Mouse (Mus musculus) heart, embryonic 15.5 days (tissue): ENCODE data around the gene Macf1. TPM values are rescaled to one million over a fixed set of nuclear protein-coding genes. Genes with fewer than 3 reads are reported as not detected.

Experiments used
- ATAC-seq: fragments of 200-750 bp; cut with Nextera tagmentation; replicated peaks from 2 replicates; pipeline ENCODE4 v1.8.0; 2017; ENCODE audit warnings: low read depth, moderate TSS enrichment; ENCODE audit not compliant: insufficient number of reproducible peaks, insufficient read depth, low FRiP score
- H3K27ac ChIP-seq: fragments of 300-500 bp; sonication (generic); 2 replicates; pipeline ENCODE4 v1.5.1; 2015; ENCODE audit warnings: mild to moderate bottlenecking, inconsistent platforms
- H3K27me3 ChIP-seq: fragments of 300-500 bp; sonication (generic); 2 replicates; pipeline ENCODE4 v1.6.1; 2015; ENCODE audit warnings: inconsistent platforms
- H3K36me3 ChIP-seq: fragments of 300-500 bp; sonication (generic); 2 replicates; pipeline ENCODE4 v1.6.1; 2015; ENCODE audit warnings: mild to moderate bottlenecking, inconsistent platforms
- H3K4me1 ChIP-seq: fragments of 300-500 bp; sonication (generic); replicated peaks from 2 replicates; pipeline ENCODE4 v1.6.1; 2015; ENCODE audit warnings: inconsistent platforms
- H3K4me2 ChIP-seq: fragments of 300-500 bp; sonication (generic); 2 replicates; pipeline ENCODE4 v1.6.1; 2015; ENCODE audit warnings: inconsistent platforms, mild to moderate bottlenecking, moderate library complexity
- H3K4me3 ChIP-seq: fragments of 300-500 bp; sonication (generic); 2 replicates; pipeline ENCODE4 v1.5.1; 2015; ENCODE audit warnings: mild to moderate bottlenecking, inconsistent platforms
- H3K9ac ChIP-seq: fragments of 300-500 bp; sonication (generic); 2 replicates; pipeline ENCODE4 v1.6.1; 2015; ENCODE audit warnings: mild to moderate bottlenecking, inconsistent platforms
- H3K9me3 ChIP-seq: fragments of 300-500 bp; sonication (generic); replicated peaks from 2 replicates; pipeline ENCODE4 v1.6.1; 2016; ENCODE audit warnings: inconsistent platforms
- WGBS: fragments of 180-500 bp; shearing (Covaris S2); methylation state at CpG from one replicate; pipeline ENCODE4 v1.1.7; 2015; ENCODE audit warnings: mixed read lengths; 5-methylcytosine and 5-hydroxymethylcytosine counted together
- polyA plus RNA-seq: library from polyadenylated mRNA; unstranded; fragments of >200 nt; fragmentation: Nextera tagmentation; extraction: Ambion mirVana; gene quantifications from 2 replicates; pipeline ENCODE4 v1.2.1, GENCODE M21; 2015

Gene Macf1
- polyA plus RNA-seq, 1 experiment from 2014 or later = 51.0 TPM

DNA sequence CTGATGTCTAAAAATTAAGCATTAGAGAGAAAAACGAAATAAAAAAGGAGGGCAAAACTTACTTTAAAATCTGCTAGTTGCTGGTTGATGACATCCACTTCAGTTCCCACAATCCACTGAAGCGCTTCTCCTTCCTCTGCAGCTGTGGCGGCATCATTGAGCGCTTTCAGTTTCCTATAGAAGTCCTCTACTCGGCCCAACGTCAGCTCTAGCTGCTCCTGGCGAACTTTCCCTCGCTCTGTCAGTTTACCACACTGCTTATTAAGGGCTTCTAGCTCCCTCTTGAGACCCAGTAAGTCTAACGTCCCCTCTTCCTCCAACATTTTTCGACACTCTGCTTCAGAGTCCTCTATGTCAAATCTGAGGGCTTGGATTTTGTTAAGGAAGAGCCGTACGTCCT is 252.2 kb downstream of the Macf1 start:
- H3K27ac ChIP-seq = no peak overlapping the region
- peaks cover 23% of the 10 kb centered on the region for H3K4me1 ChIP-seq
- H3K9ac ChIP-seq = no peak overlapping the region
- ATAC-seq = no peak
- H3K4me3 ChIP-seq = no peak overlapping the region
- no peaks in the 10 kb centered on the region for H3K27me3 ChIP-seq
- no peak overlapping the region for H3K4me2 ChIP-seq
- H3K36me3 ChIP-seq = peaks cover 51% of the 10 kb centered on the region
- H3K9me3 ChIP-seq = no peaks in the 10 kb centered on the region
- 74% methylated on average over 12 of the region's 12 CpGs for WGBS

DNA sequence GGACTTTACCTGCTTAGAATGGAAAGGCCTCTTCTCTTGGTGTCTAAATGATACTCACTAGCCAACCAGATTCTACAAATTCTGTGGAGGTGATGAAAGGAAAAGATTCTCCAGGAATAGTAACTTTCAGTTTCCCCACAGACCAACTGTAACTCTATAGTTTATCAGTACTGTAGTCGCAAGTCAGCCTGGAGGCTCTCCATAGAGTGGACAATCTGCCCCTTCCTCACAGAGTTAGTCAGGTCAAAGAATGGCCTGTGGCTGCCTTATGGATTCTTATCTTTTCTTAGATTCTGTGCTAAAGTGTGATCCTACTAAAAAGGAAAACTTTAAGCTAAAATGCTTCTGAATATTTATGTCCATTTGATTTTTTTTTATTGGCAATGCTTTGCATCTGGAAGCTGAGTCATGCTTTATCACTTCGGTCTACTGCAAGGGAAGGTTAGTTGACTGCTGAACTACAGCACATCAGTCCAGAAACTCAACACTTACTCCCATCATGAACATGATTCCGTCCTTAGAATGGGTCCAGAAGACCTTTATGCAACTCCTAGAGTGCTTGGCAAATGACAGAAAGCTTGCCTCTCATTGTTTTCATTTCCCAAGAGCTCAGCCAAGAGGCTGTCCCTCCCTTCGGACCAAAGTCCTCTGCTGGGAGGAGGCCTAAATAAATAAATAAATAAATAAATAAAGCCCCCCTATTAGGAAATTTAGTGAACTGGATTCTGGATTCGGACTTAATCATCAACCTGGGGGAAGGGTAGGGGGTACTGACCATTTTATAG is 256.1 kb downstream of the Macf1 start:
- no peak overlapping the region for H3K9ac ChIP-seq
- H3K9me3 ChIP-seq = no peaks in the 10 kb centered on the region
- H3K36me3 ChIP-seq = peaks cover 21% of the 10 kb centered on the region
- H3K4me2 ChIP-seq = peak overlapping the region; percentile 3; the same call in 1 of the 2 replicates
- H3K27me3 ChIP-seq = no peaks in the 10 kb centered on the region
- H3K27ac ChIP-seq = peak overlapping the region; percentile 87
- 40% methylated on average over 5 of the region's 5 CpGs for WGBS
- H3K4me3 ChIP-seq = no peak overlapping the region
- H3K4me1 ChIP-seq = peaks cover 56% of the 10 kb centered on the region
- no peak for ATAC-seq

DNA sequence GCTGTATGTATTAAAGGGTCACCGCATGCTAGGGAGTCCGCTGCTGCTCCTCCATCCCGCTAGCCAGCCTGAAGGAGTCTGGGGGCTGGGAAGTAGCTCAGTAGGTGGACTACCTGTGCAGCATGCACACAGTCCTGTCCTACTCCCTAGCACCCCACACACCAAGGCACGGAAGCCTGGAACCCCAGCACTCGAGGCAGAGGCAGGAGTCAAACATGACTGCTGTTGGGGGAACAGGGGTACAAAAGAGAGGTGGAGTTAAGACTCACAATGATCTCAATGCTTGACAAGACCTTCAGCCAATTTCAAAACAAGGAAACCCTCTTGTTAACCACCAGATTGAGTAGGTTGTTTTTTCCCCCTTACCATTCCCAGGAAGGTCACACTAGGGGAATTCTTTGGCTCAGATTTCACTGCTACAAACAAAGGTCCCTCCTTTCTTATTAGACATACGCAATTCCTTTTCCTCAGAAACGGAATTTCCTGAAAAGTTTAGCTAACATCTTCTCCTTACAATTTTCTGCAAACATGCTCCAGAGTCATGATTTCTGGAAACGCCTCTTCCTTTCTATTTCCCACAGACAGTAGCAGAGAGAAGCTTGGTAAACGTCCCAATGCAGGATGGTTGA is 256.8 kb downstream of the Macf1 start:
- Histone ChIP-seq H3K4me2 (peak overlapping the region; percentile 21; the same call in 1 of the 2 replicates), H3K9me3 (no peaks in the 10 kb centered on the region), H3K4me3 (no peak overlapping the region), H3K4me1 (peaks cover 62% of the 10 kb centered on the region), H3K27me3 (no peaks in the 10 kb centered on the region), H3K36me3 (peaks cover 14% of the 10 kb centered on the region), H3K9ac (no peak overlapping the region), H3K27ac (peak overlapping the region; percentile 87)
- WGBS = 69% methylated on average over 9 of the region's 9 CpGs
- no peak for ATAC-seq

DNA sequence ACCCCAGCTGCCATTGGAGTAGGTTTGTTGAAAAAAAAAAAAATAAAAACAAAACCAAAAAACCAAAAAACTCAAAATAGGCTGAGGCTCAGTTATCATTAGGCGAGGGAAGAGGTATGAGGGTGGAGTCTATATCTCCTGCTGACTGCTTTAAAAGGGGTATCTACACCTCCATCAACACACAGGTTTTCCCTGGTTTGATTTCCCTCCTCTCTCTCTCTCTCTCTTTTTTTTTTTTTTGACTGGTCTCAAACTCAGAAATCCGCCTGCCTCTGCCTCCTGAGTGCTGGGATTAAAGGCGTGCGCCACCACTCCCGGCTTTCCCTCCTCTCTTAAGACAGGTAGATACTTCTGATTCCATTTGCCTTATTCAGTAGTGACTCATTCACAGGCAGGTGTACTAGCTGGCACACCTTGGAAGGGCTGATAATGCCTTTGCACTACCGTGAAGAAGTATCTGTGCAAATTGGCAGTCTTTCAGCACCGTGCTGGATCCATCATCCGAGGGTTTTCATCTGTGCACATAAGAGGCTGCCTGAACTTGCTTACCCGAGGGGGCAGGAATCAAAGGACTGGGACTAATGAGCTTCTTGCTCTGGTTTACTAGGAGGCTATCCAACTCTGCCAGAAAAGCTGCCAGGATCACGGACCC is 257.6 kb downstream of the Macf1 start:
- peak overlapping the region; percentile 31; the same call in 1 of the 2 replicates for H3K4me2 ChIP-seq
- 0 out of 2 replicates have a peak overlapping the region, but pooled peaks have one; percentile 10 for H3K9ac ChIP-seq
- H3K4me1 ChIP-seq = peaks cover 62% of the 10 kb centered on the region
- peak overlapping the region; percentile 87 for H3K27ac ChIP-seq
- no peaks in the 10 kb centered on the region for H3K9me3 ChIP-seq
- WGBS = 74% methylated on average over 10 of the region's 10 CpGs
- H3K27me3 ChIP-seq = no peaks in the 10 kb centered on the region
- H3K36me3 ChIP-seq = peaks cover 8% of the 10 kb centered on the region; the same call in 1 of the 2 replicates
- no peak overlapping the region for H3K4me3 ChIP-seq
- no peak for ATAC-seq

DNA sequence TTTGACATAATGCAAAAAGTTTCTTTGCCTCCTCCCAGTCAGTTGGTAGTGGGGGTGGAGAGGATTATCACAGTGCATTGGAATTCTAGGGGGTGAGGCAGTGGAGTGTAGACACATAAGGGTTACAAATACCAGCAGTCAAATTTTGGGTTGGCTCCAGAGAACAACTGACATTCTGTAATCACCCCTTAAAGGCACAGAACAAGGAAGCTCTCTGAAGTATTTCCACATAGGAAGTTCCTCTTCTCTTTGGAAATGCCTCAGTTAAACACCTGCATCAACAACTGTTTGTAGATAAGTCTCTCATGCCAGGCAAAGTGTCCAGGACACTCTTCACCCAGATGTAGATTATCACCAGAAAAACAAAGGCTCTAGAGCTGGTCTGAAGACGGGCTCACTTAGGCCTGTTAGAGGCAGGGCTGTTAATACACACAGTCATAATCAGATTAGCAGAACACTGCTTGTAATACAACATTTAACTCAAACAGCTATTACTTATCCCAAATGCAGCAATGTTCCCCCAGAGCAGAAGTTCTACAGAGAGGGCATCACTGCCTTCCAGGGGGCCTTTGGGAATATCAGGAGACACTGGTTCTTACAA is 258.4 kb downstream of the Macf1 start:
- 13% methylated on average over 1 of the region's 1 CpGs for WGBS
- H3K9ac ChIP-seq = no peak overlapping the region
- peak overlapping the region; percentile 87 for H3K27ac ChIP-seq

DNA sequence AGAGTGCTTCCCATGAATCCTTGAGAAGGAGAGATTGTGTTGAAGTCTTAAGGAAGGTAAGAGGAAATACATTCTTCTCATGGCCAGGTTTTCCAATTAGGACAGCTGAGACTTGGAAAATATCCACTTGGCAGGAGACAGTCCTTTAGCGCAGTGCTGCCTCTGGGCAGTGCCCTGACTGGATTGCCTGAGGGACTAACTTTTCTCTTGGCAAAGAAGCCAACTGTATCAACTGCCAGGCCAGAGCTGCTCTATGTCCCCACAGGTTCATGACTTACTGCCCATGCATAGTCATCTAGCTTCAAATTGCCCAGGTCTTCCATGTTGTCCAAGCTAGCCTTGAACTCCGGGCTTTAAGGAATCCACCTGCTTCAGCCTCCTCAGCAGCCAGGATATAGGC is 260.1 kb downstream of the Macf1 start:
- Histone ChIP-seq H3K4me2 (no peak overlapping the region), H3K27ac (peak overlapping the region; percentile 55), H3K9ac (no peak overlapping the region), H3K36me3 (no peaks in the 10 kb centered on the region), H3K27me3 (no peaks in the 10 kb centered on the region), H3K4me3 (no peak overlapping the region), H3K4me1 (peaks cover 61% of the 10 kb centered on the region), H3K9me3 (no peaks in the 10 kb centered on the region)
- WGBS = 76% methylated on average over 2 of the region's 2 CpGs
- no peak for ATAC-seq

More for the DNA sequence above, 258.4 kb downstream of the Macf1 start:
- H3K4me1 ChIP-seq = peaks cover 62% of the 10 kb centered on the region
- no peaks in the 10 kb centered on the region for H3K36me3 ChIP-seq
- no peaks in the 10 kb centered on the region for H3K27me3 ChIP-seq
- H3K4me2 ChIP-seq = peak overlapping the region; percentile 31; the same call in 1 of the 2 replicates
- H3K9me3 ChIP-seq = no peaks in the 10 kb centered on the region
- peak; percentile 82 for ATAC-seq
- no peak overlapping the region for H3K4me3 ChIP-seq

DNA sequence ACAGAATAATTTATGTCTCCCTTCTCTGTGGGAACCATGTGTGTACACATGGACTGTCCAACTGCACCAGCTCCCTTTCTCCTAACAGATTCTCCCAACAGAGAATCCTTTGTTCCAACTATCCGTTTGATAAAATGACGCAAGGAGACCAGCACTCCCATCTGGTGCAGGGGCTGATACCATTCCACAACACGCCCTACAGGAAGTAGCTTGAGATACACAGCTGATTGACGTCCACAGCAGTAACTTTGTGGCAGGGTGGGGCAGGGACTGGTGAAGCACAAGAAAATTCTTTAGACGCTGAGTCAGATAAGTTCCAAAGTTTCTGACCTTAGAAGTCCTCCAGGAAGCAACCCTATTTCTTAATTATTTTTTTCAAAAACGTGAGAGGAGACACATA is 261.3 kb downstream of the Macf1 start:
- peaks cover 48% of the 10 kb centered on the region for H3K4me1 ChIP-seq

DNA sequence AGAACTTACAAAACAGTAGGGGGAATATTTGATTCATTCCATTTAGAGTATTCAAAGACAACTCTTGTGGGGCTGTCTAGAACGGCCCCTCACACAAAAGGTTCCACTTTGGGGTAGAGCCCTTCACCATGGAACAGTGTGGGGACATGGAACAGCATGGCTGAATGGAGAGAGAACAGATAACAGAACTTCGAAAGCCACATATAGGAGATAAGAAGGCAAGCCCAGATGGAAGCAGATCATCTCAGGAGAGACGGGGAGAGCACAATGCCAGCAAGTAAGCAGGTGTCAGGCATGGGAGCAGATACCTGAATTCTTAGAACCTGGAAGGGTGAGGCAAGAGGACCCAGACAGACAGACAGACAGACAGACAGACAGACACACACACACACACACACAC is 266.1 kb downstream of the Macf1 start:
- peaks cover 33% of the 10 kb centered on the region for H3K4me1 ChIP-seq
- no peak overlapping the region for H3K4me3 ChIP-seq
- ATAC-seq = no peak
- no peaks in the 10 kb centered on the region for H3K9me3 ChIP-seq
- H3K27me3 ChIP-seq = no peaks in the 10 kb centered on the region
- no peaks in the 10 kb centered on the region for H3K36me3 ChIP-seq
- H3K4me2 ChIP-seq = no peak overlapping the region
- no peak overlapping the region for H3K9ac ChIP-seq
- H3K27ac ChIP-seq = no peak overlapping the region
- WGBS = 71% methylated on average over 3 of the region's 3 CpGs

More for the DNA sequence above, 261.3 kb downstream of the Macf1 start:
- Histone ChIP-seq H3K27ac (peak overlapping the region; percentile 55), H3K27me3 (no peaks in the 10 kb centered on the region), H3K4me2 (no peak overlapping the region), H3K36me3 (no peaks in the 10 kb centered on the region), H3K9me3 (no peaks in the 10 kb centered on the region), H3K9ac (no peak overlapping the region), H3K4me3 (no peak overlapping the region)
- peak; percentile 75 for ATAC-seq
- 22% methylated on average over 6 of the region's 6 CpGs for WGBS

DNA sequence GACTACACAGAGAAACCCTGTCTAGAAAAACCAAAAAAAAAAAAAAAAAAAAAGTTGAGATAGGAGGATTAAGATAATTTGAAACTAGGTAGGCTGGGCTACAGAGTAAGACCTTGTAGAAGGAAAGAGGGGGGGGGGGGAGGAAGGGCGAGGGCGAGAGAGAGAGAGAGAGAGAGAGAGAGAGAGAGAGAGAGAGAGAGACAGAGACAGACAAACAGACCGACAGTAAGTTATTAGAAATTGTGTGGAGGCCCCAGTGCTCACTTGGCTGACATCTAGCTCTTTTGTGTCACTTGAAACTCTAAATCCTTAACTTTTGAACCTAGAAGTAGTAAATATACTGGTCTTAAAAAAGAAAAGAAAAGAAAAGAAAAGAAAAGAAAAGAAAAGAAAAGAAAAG is 266.7 kb downstream of the Macf1 start:
- no peaks in the 10 kb centered on the region for H3K9me3 ChIP-seq
- no peak overlapping the region for H3K4me2 ChIP-seq
- no peaks in the 10 kb centered on the region for H3K36me3 ChIP-seq
- WGBS = 63% methylated on average over 1 of the region's 3 CpGs
- no peak overlapping the region for H3K27ac ChIP-seq
- no peaks in the 10 kb centered on the region for H3K27me3 ChIP-seq
- no peak for ATAC-seq
- peaks cover 34% of the 10 kb centered on the region for H3K4me1 ChIP-seq
- no peak overlapping the region for H3K9ac ChIP-seq
- H3K4me3 ChIP-seq = no peak overlapping the region

DNA sequence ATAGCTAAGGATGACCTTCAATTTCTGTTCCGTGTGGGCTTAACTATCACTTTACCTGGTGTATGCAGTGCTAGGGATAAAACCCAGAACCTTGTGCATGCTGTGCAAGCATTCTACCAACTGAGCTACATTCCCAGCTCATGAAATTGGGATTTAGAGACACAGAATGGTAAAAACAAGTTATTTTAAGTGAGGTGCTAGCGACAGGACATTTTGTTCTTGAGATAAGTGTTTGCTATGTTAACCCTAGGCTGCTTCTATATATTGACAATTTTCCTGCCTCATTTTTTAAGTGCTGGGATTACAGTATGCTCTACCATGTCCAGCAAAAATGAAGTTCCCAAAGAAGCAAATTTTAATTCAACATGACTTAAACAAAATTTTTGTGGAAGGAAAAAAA is 267.3 kb downstream of the Macf1 start:
- H3K9ac ChIP-seq = no peak overlapping the region
- no peak overlapping the region for H3K4me3 ChIP-seq
- peak overlapping the region; percentile 44; the same call in 1 of the 2 replicates for H3K27ac ChIP-seq
- 71% methylated on average over 2 of the region's 2 CpGs for WGBS
- H3K9me3 ChIP-seq = no peaks in the 10 kb centered on the region
- H3K4me1 ChIP-seq = peaks cover 35% of the 10 kb centered on the region
- H3K27me3 ChIP-seq = no peaks in the 10 kb centered on the region
- H3K36me3 ChIP-seq = no peaks in the 10 kb centered on the region
- ATAC-seq = no peak
- no peak overlapping the region for H3K4me2 ChIP-seq

DNA sequence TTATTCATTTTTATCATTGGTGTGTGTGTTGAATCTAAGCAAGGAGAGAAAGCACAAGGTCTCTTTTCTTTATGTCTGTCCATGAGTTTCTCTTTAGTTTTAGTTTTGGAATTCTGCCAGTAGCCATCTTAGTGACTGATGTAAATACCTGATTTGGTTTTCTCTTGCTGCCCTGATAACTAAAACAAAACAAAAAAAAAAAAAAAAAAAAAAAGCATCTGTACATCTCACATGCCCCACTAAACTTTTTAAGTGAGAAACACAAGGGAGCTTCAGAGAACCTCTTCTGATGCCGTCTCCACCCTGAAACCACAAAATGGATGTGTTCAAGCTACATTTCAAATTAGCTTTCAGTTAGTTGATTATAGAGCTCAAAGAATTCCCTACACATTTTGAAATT is 268.6 kb downstream of the Macf1 start:
- H3K4me3 ChIP-seq = no peak overlapping the region
- 89% methylated on average over 1 of the region's 1 CpGs for WGBS
- H3K4me1 ChIP-seq = peaks cover 39% of the 10 kb centered on the region
- H3K27ac ChIP-seq = 0 out of 2 replicates have a peak overlapping the region, but pooled peaks have one; percentile 16
- no peaks in the 10 kb centered on the region for H3K36me3 ChIP-seq
- no peak for ATAC-seq
- no peaks in the 10 kb centered on the region for H3K9me3 ChIP-seq
- no peaks in the 10 kb centered on the region for H3K27me3 ChIP-seq
- H3K4me2 ChIP-seq = no peak overlapping the region
- no peak overlapping the region for H3K9ac ChIP-seq
